Mouse (Mus musculus): ENCODE data around the gene Sult5a1. TPM values are rescaled to one million over a fixed set of nuclear protein-coding genes. Genes with fewer than 3 reads are reported as not detected.
"Not testable (repeated sequence)": the region's sequence is repeated elsewhere in the genome, so short reads cannot be mapped to it uniquely, and the experiment has no call there.

Gene Sult5a1
- polyA plus RNA-seq, 1 experiment, result 11.2 TPM

GRCm38 (mm10) chr8:123108953-123109352 is 49.2 kb downstream of the Sult5a1 start:
- 80% methylated on average over 5 of the region's 5 CpGs for whole genome bisulfite sequencing
- Histone ChIP-seq H3K27ac (ENCODE audit: insufficient read depth, low read depth, low read length) (no peak overlapping the region), H3K4me3 (ENCODE audit: insufficient read depth, low read depth, low read length) (no peak overlapping the region), H3K27me3 (replicated peaks; ENCODE audit: control insufficient read depth, insufficient read depth, low read length) (no peaks in the 10 kb centered on the region), H3K4me1 (ENCODE audit: control insufficient read depth, insufficient read depth, low read length) (no peaks in the 10 kb centered on the region; the same call in 1 of the 2 replicates), H3K36me3 (ENCODE audit: control insufficient read depth, insufficient read depth, low read length) (peaks cover 4% of the 10 kb centered on the region; the same call in 1 of the 2 replicates)
- DNase-seq, result no peak
- TF ChIP-seq CTCF (conservative IDR thresholded peaks at IDR 0.05; ENCODE audit: insufficient read depth, insufficient read length, low read depth, low read length) (no peak), POLR2A (IDR thresholded peaks at IDR 0.05; ENCODE audit: low read depth, low read length) (no peak)

DNA sequence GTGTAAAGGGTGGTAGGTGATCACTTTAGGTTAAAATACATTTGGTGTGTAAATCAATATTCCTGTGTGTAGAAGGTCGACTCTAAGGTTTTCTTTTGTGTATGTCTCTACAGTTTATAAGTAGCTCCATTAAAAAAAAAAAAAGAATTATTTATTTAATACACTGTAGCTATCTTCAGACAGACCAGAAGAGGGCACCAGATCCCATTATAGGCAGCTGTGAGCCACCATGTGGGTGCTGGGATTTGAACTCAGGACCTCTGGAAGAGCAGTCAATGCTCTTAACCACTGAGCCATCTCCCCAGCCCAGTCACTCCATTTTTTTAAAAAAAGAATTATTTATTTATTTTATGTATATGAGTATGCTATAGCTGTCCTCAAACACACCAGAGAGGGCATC is 50.1 kb downstream of the Sult5a1 start:
- DNase-seq, result no peak
- H3K27me3 ChIP-seq (replicated peaks; ENCODE audit: control insufficient read depth, insufficient read depth, low read length), result no peaks in the 10 kb centered on the region
- WGBS, result 78% methylated on average over 1 of the region's 1 CpGs

DNA sequence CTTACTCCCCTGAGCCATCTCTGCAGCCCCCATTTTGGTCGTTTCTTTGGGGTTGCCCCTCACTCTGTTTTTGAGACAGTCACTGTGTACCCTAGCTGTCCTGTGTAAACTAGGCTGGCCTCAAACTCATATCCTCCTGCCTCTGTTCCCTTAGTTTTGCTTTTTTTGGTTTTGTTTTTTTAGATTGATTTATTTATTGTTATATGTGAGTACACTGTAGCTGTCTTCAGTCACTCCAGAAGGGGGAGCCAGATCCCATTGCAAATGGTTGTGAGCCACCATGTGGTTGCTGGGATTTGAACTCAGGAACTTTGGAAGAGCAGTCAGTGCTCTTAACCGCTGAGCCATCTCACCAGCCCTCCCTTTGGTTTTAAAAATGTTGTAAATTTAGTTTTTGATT is 51.6 kb downstream of the Sult5a1 start:
- Histone ChIP-seq H3K4me1 (ENCODE audit: control insufficient read depth, insufficient read depth, low read length) (peaks cover 9% of the 10 kb centered on the region; the same call in 1 of the 2 replicates), H3K27me3 (replicated peaks; ENCODE audit: control insufficient read depth, insufficient read depth, low read length) (no peaks in the 10 kb centered on the region), H3K4me3 (ENCODE audit: insufficient read depth, low read depth, low read length) (no peak overlapping the region), H3K27ac (ENCODE audit: insufficient read depth, low read depth, low read length) (no peak overlapping the region), H3K36me3 (ENCODE audit: control insufficient read depth, insufficient read depth, low read length) (peaks cover 6% of the 10 kb centered on the region; the same call in 1 of the 2 replicates)
- 55% methylated on average over 2 of the region's 2 CpGs for WGBS
- peak; percentile 33 for DNase-seq
- TF ChIP-seq POLR2A (IDR thresholded peaks at IDR 0.05; ENCODE audit: low read depth, low read length) (no peak), CTCF (conservative IDR thresholded peaks at IDR 0.05; ENCODE audit: insufficient read depth, insufficient read length, low read depth, low read length) (0 out of 2 replicates have a peak, but pooled peaks have one; percentile 20)

More for the DNA sequence above, 50.1 kb downstream of the Sult5a1 start:
- TF ChIP-seq POLR2A (IDR thresholded peaks at IDR 0.05; ENCODE audit: low read depth, low read length) (no peak), CTCF (conservative IDR thresholded peaks at IDR 0.05; ENCODE audit: insufficient read depth, insufficient read length, low read depth, low read length) (no peak)
- Histone ChIP-seq H3K4me1 (ENCODE audit: control insufficient read depth, insufficient read depth, low read length) (peaks cover 7% of the 10 kb centered on the region; the same call in 1 of the 2 replicates), H3K27ac (ENCODE audit: insufficient read depth, low read depth, low read length) (no peak overlapping the region), H3K36me3 (ENCODE audit: control insufficient read depth, insufficient read depth, low read length) (peaks cover 6% of the 10 kb centered on the region; the same call in 1 of the 2 replicates), H3K4me3 (ENCODE audit: insufficient read depth, low read depth, low read length) (no peak overlapping the region)

DNA sequence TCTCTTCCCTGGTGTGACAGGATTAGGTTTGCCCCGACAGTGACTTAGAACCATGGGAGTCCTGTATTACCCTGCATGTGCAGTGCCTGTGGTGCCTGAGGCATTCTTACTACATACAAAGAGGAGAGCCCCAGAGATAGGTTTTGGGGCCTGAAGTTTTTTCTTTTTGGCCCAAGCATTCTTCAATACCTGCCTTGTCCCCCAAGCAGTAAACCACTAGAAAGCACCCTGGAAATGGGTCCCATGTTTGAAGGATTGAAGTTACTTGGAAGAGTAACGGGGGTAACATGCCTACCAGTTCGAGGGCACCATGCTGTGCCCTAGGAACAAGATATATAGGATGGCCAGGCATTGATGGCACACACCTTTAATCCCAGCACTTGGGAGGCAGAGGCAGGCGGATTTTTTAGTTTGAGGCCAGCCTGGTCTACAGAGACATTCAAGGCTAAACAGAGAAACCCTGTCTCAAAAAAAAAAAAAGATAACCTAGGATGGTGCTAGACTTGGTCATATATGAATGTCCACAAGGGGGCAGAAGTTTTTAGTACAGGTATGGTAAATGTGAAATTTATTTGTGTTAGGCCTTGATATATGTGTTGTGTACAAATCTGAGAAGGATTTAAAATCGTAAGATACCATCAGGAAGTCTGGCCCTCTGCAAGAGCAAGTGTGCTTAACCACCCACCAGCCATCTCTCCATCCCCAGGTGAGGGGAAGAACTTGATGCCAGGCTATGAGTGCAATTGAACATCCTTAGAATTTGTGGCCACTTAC is 52.4 kb downstream of the Sult5a1 start:
- H3K27ac ChIP-seq (ENCODE audit: insufficient read depth, low read depth, low read length), result no peak overlapping the region
- peaks cover 6% of the 10 kb centered on the region; the same call in 1 of the 2 replicates for H3K36me3 ChIP-seq (ENCODE audit: control insufficient read depth, insufficient read depth, low read length)
- DNase-seq, result peak; percentile 59
- H3K4me1 ChIP-seq (ENCODE audit: control insufficient read depth, insufficient read depth, low read length), result peaks cover 9% of the 10 kb centered on the region; the same call in 1 of the 2 replicates
- WGBS, result 75% methylated on average over 5 of the region's 5 CpGs
- H3K27me3 ChIP-seq (replicated peaks; ENCODE audit: control insufficient read depth, insufficient read depth, low read length), result no peaks in the 10 kb centered on the region
- no peak overlapping the region for H3K4me3 ChIP-seq (ENCODE audit: insufficient read depth, low read depth, low read length)
- TF ChIP-seq POLR2A (IDR thresholded peaks at IDR 0.05; ENCODE audit: low read depth, low read length) (no peak), CTCF (conservative IDR thresholded peaks at IDR 0.05; ENCODE audit: insufficient read depth, insufficient read length, low read depth, low read length) (no peak)

DNA sequence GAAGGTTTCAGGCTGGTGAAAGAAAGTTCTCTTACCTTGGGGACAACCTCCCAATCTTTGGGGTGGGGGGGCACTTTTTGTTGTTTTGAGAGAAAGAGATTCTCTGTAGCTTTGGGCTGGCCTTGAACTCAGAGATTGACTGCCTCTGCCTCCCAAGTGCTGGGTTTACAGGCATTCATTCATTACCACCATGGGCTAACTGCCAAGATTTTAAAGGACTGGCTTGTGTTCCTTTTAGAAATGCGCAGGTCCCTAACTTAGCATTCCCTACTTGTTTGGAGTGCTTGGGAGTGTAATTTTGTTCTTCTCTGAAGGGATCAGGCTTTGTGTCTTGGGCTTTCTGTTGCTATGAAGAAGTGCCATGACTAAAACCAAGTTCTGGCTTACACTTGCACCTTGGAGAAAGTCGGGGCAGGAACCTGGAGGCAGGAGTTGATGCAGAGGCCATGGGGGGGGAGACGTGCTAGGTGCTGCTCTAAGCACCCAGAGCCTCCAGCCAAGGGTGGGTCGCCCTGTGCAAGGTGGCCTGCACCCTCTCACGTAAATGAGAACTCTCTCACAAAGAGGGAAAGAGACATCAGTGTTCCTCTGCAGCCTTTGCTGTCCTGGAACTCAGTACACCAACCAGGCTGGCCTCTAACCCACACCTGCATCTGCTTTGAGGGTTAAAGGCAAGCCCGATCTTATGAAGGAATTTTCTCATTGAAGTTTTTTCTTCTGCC is 53.9 kb downstream of the Sult5a1 start:
- H3K4me1 ChIP-seq (ENCODE audit: control insufficient read depth, insufficient read depth, low read length), result peaks cover 9% of the 10 kb centered on the region; the same call in 1 of the 2 replicates
- DNase-seq, result no peak
- H3K27ac ChIP-seq (ENCODE audit: insufficient read depth, low read depth, low read length), result no peak overlapping the region
- TF ChIP-seq POLR2A (IDR thresholded peaks at IDR 0.05; ENCODE audit: low read depth, low read length), result no peak
- no peak for TF ChIP-seq CTCF (conservative IDR thresholded peaks at IDR 0.05; ENCODE audit: insufficient read depth, insufficient read length, low read depth, low read length)
- 72% methylated on average over 6 of the region's 6 CpGs for WGBS
- H3K4me3 ChIP-seq (ENCODE audit: insufficient read depth, low read depth, low read length), result no peak overlapping the region
- peaks cover 6% of the 10 kb centered on the region; the same call in 1 of the 2 replicates for H3K36me3 ChIP-seq (ENCODE audit: control insufficient read depth, insufficient read depth, low read length)
- no peaks in the 10 kb centered on the region for H3K27me3 ChIP-seq (replicated peaks; ENCODE audit: control insufficient read depth, insufficient read depth, low read length)

DNA sequence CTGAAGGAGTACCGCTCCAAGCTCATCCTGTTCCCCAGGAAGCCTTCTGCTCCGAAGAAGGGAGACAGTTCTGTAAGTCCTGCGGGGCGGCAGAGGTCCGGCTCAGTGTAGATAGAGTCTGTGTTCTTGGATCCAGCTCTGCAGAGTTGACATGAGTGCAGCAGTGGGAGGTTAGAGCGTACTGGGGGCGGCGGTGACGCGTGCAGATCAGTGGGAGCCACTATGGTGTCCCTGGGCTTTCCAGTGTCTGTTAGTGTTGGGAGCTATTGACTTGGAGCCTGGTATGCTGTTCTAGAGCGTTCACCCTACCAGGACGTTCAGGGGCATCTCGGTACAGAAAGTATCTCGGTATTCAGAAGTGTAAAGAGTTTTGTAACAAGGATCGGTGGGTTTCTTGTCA is 54.8 kb downstream of the Sult5a1 start:
- Histone ChIP-seq H3K27ac (ENCODE audit: insufficient read depth, low read depth, low read length) (no peak overlapping the region), H3K27me3 (replicated peaks; ENCODE audit: control insufficient read depth, insufficient read depth, low read length) (no peaks in the 10 kb centered on the region), H3K4me3 (ENCODE audit: insufficient read depth, low read depth, low read length) (peak overlapping the region; percentile 90), H3K4me1 (ENCODE audit: control insufficient read depth, insufficient read depth, low read length) (peaks cover 9% of the 10 kb centered on the region; the same call in 1 of the 2 replicates), H3K36me3 (ENCODE audit: control insufficient read depth, insufficient read depth, low read length) (peaks cover 6% of the 10 kb centered on the region; the same call in 1 of the 2 replicates)
- DNase-seq, result no peak
- TF ChIP-seq CTCF (conservative IDR thresholded peaks at IDR 0.05; ENCODE audit: insufficient read depth, insufficient read length, low read depth, low read length) (no peak), POLR2A (IDR thresholded peaks at IDR 0.05; ENCODE audit: low read depth, low read length) (no peak)
- WGBS, result 9% methylated on average over 15 of the region's 15 CpGs

DNA sequence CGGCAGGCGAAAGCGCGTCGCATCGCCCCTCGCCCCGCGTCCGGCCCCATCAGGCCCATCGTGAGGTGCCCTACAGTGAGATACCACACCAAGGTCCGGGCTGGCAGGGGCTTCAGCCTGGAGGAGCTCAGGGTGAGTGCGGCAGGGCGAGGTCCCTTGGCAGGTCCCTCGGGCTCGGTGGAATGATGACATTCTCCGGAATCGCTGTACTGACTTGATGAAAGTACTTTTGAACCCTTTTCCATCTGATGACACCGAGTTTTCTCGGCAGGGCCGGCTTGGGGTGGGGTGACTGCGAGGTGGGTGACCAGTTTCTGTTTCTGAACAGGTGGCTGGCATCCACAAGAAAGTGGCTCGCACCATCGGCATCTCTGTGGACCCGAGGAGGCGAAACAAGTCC is 55.3 kb downstream of the Sult5a1 start:
- not testable (repeated sequence) for DNase-seq; H3K27me3 ChIP-seq (replicated peaks; ENCODE audit: control insufficient read depth, insufficient read depth, low read length); H3K36me3 ChIP-seq (ENCODE audit: control insufficient read depth, insufficient read depth, low read length); H3K4me1 ChIP-seq (ENCODE audit: control insufficient read depth, insufficient read depth, low read length)
- H3K4me3 ChIP-seq (ENCODE audit: insufficient read depth, low read depth, low read length), result peak overlapping the region; percentile 90
- peak overlapping the region; percentile 72; the same call in 1 of the 2 replicates for H3K27ac ChIP-seq (ENCODE audit: insufficient read depth, low read depth, low read length)
- under 1% methylated on average over 26 of the region's 26 CpGs for WGBS
